Mouse (Mus musculus): Measurements from ENCODE around the gene Ctse. TPM values are rescaled to one million over a fixed set of nuclear protein-coding genes. Genes with fewer than 3 reads are reported as not detected.

Ctse gene
- total RNA-seq, 2 experiments from 2014 or later, result 0.18 TPM; not detected in 1

DNA sequence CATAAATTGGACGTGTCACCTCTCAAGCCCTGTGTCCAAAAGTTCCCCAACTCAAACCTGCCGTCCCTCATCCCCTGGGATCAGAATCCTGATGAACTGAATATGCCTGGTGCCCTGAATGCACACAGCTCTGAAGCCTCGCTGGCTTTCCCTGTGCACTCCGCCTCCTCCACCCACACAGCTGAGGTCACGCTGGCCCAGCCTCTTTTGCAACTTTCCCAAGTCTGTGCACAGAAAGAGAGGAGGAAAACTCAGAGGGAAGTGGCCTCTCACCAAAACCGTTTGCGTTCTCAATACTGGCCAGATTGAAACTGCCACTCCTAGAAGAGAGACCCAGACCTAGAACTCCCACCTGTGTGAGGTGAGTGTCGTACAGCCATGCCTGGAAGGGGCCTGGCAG lies 50.4 kb downstream of the Ctse start, which contains the start of gene Rab7b:
TSS of gene Rab7b (plus strand) at position 221 of the 400 bp plus-strand sequence.
- TF ChIP-seq CTCF (IDR thresholded peaks at IDR 0.05), result no peak
- DNase-seq (ENCODE audit: extremely low spot score in 1 of 2, low spot score in 2 of 2), result no peak
- no peak within 1 kb of the TSS for H3K4me3 ChIP-seq
- no peak within 1 kb of the TSS for H3K27ac ChIP-seq
- intact Hi-C loops (cut with DNase I), result no loop called here

DNA sequence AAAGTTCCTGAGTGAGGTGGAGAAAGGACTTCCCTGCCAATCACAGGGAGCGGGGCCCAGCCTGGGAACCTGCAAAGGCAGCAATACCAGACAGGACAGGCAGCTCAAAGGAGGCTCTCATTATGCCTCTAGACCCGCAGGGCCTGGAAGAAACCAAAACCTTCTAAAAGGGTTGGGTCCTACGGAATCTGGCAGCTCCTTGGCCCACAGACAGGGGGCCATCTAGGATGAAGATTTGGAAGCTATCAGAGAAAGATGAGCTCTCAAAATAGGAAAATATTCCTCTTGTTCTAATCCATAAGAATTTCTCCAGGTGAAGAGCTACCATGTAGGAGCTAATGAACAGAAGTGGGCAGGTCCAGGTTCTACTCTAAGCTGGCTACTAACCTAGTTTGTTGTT lies 50.9 kb downstream of the Ctse start:
- no peak for DNase-seq (ENCODE audit: extremely low spot score in 1 of 2, low spot score in 2 of 2)
- Histone ChIP-seq H3K27ac (no peak overlapping the region), H3K4me3 (no peak overlapping the region)
- intact Hi-C loops (cut with DNase I), result no loop called here
- no peak for TF ChIP-seq CTCF (IDR thresholded peaks at IDR 0.05)

DNA sequence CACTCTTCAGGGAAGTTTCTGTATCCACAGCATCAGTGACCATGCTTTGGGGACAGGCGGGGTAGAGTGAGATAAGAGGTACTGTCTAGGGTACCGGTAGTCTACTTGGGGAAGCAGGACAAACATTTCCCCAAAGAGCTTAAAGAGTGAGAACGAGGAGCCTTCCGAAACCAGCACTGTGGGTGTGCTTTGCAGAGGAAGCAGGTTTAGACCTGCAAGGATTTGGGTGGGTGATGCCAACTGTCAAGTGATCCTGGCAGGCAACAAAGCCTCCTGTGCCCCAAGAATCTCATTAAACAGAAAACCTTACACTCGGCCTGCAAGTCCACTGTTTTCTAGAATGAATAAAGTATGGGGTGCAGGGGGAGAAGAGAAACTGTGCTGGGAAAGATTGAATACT lies 51.8 kb downstream of the Ctse start:
- no peak overlapping the region for H3K4me3 ChIP-seq
- intact Hi-C loops (cut with DNase I), result no loop called here
- no peak for TF ChIP-seq CTCF (IDR thresholded peaks at IDR 0.05)
- no peak for DNase-seq (ENCODE audit: extremely low spot score in 1 of 2, low spot score in 2 of 2)
- no peak overlapping the region for H3K27ac ChIP-seq

DNA sequence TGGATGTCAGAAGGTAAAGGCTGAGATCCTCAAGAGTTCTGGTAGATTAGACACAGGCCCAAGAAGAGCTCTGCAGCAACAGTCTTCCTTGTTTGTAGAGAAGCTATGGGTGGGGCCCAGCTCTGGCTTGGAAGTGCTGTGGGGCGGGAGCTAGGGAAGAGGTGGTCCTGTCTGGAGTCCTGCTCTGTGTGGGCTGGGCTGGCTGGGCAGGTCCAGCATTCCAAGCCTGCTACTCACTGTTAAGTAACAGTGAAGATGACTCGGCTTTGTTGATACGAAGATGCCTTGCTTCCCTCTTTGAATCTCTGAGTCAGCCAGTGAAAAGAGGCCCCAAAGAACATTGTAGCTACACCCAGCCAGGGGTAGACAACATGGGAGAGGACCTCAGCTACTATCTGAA lies 52.3 kb downstream of the Ctse start:
- TF ChIP-seq CTCF (IDR thresholded peaks at IDR 0.05), result no peak
- Histone ChIP-seq H3K27ac (no peak overlapping the region), H3K4me3 (no peak overlapping the region)
- intact Hi-C loops (cut with DNase I), result no loop called here
- DNase-seq (ENCODE audit: extremely low spot score in 1 of 2, low spot score in 2 of 2), result peak in 1 of 2 experiments; percentile 28

DNA sequence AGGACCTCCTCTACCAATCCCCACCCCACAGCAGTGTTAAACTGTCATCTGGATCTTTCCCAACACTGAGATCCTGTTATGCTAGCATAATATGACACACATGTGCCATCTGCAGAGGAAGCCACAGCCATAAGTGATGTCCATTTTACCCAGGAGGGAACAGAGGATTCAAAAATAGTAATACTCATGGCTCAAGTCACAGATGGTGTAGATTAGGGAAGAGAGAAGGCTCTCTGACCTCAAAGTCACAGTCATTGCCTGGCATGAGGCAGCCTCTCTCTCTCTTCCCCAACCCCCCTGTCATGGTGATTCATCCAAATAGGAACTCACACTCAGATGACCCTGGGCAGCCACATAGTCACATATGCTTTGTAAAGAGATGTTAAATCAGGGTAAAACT lies 53.2 kb downstream of the Ctse start:
- Histone ChIP-seq H3K4me3 (no peak overlapping the region), H3K27ac (no peak overlapping the region)
- TF ChIP-seq CTCF (IDR thresholded peaks at IDR 0.05), result no peak
- intact Hi-C loops (cut with DNase I), result no loop called here
- no peak for DNase-seq (ENCODE audit: extremely low spot score in 1 of 2, low spot score in 2 of 2)

DNA sequence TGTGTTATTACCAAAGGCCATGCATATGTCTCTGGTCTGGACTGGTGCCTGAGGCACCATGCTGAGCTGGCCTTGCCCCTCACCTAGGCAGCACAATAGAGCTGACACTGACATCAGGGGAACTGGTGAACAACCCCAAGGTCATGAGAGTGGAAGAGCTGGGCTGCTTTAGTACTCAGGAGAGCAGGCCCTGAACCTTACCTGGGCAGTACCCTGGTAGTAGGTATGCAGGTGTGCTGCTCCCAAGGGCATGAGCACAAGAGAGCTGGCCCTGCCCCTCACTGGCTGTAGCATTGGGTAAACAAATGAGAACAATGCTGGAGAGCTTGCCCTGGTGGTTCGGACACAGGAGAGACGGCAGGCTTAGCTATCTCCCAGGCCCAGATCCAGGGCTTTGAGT lies 57.2 kb downstream of the Ctse start:
- Histone ChIP-seq H3K27ac (no peak overlapping the region), H3K4me3 (no peak overlapping the region)
- TF ChIP-seq CTCF (IDR thresholded peaks at IDR 0.05), result no peak
- no peak for DNase-seq (ENCODE audit: extremely low spot score in 1 of 2, low spot score in 2 of 2)
- intact Hi-C loops (cut with DNase I), result no loop called here

DNA sequence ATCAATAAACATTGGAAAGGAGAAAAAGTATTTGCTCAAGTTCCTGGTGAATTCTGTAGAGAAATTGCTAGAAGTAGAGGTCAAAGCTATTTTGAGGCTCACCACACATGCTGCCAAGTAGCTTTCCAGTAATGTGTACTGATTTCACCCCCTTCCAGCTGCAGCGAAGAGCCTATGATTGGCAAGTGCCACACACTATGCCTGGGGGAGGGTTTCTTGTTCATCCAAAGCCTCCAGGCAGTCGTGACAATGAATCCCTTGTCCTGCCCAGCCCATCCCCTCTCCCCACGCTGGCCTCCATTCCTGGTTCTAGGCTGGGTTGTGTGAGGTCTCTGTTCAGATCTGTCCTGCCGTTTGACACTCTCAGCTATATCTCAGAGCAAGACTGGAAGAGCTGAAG lies 58.2 kb downstream of the Ctse start:
- intact Hi-C loops (cut with DNase I), result no loop called here

DNA sequence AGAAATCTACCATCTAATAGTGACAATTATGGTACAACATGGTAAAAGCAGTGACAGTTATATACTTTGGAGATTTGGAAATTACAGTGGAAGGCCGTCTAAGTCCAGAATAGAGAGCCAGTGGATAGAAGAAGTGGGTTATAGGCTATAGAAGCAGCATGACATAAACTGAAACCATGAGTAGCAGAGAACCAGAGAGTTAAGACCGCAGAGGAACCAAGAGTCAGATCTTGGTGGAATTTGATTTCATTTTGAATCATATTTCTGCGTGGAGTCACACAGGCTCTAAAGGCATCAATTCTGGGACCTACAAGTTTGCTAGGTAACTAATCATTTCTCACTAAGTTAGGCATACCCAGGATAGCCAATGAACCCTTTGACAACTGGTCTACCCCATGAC lies 60.7 kb downstream of the Ctse start:
- intact Hi-C loops (cut with DNase I), result no loop called here

More for the DNA sequence above, 58.2 kb downstream of the Ctse start:
- TF ChIP-seq CTCF (IDR thresholded peaks at IDR 0.05), result no peak
- Histone ChIP-seq H3K27ac (no peak overlapping the region), H3K4me3 (no peak overlapping the region)
- peak in 1 of 2 experiments; percentile 19 for DNase-seq (ENCODE audit: extremely low spot score in 1 of 2, low spot score in 2 of 2)

DNA sequence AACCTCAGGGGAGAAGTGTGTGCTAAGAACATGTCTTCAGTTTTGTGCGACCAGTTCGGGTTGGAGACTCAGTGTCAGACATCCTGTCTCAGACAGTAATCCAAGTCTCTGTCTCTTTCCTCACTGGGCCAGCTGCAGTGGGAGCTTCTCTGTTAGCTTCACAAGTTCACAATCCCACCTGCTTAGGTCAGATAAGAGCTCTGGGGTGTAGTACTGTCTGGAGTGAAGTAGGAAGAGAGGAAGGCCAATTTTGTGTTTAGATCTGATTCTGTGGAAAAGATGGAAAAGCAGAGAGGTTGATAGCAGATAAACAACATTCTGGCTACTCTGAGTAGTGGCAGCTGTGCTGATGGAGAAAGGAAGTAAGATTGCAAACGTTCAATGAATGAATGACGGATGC lies 61.5 kb downstream of the Ctse start:
- intact Hi-C loops (cut with DNase I), result no loop called here
- no peak for DNase-seq (ENCODE audit: extremely low spot score in 1 of 2, low spot score in 2 of 2)
- no peak for TF ChIP-seq CTCF (IDR thresholded peaks at IDR 0.05)
- no peak overlapping the region for H3K4me3 ChIP-seq
- H3K27ac ChIP-seq, result no peak overlapping the region

More for the DNA sequence above, 60.7 kb downstream of the Ctse start:
- H3K27ac ChIP-seq, result no peak overlapping the region
- no peak for TF ChIP-seq CTCF (IDR thresholded peaks at IDR 0.05)
- no peak for DNase-seq (ENCODE audit: extremely low spot score in 1 of 2, low spot score in 2 of 2)
- H3K4me3 ChIP-seq, result no peak overlapping the region

DNA sequence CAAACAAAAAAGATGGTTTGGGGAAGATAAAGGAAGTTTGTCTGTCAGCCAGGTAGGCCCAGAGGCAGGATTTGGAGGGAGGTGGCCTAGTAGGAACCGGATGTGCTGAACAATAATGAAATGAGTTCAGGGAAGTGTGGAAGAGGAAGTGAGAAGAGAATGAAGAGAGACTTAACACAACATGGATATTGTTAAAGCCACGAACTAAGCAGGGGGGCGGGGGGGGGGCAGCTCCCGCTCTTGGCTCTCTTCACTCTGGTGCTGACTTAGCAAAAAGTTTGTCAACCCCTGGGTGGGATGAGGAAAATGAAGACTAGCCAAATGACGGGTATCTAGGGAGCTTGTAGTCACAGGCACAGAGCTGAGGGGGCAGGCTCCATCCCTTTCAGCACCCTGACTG lies 62.3 kb downstream of the Ctse start:
- no peak overlapping the region for H3K27ac ChIP-seq
- no peak for TF ChIP-seq CTCF (IDR thresholded peaks at IDR 0.05)
- intact Hi-C loops (cut with DNase I), result no loop called here

DNA sequence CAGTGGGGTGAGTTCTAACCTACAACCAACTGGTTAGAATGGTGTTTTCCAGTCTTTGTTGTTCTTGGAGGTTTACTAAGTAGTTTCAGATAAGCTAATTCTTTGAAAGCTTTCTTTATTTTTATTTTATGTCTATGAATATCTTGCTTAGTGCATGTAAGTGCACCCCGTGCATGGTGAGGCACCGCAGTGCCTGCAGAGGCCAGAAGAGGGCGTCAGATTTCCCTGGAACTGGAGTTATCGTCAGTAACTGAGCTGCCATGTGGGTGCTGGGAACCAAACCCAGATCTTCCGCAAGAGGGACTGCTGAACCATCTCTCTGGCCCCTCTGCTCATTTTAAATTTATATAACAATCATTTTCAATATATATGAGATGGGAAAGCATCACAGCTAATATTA lies 63.3 kb downstream of the Ctse start:
- peak; percentile 16 for TF ChIP-seq CTCF (IDR thresholded peaks at IDR 0.05)
- no peak overlapping the region for H3K27ac ChIP-seq
- no peak overlapping the region for H3K4me3 ChIP-seq
- intact Hi-C loops (cut with DNase I), result no loop called here
- no peak for DNase-seq (ENCODE audit: extremely low spot score in 1 of 2, low spot score in 2 of 2)

More for the DNA sequence above, 62.3 kb downstream of the Ctse start:
- DNase-seq (ENCODE audit: extremely low spot score in 1 of 2, low spot score in 2 of 2), result no peak
- no peak overlapping the region for H3K4me3 ChIP-seq

DNA sequence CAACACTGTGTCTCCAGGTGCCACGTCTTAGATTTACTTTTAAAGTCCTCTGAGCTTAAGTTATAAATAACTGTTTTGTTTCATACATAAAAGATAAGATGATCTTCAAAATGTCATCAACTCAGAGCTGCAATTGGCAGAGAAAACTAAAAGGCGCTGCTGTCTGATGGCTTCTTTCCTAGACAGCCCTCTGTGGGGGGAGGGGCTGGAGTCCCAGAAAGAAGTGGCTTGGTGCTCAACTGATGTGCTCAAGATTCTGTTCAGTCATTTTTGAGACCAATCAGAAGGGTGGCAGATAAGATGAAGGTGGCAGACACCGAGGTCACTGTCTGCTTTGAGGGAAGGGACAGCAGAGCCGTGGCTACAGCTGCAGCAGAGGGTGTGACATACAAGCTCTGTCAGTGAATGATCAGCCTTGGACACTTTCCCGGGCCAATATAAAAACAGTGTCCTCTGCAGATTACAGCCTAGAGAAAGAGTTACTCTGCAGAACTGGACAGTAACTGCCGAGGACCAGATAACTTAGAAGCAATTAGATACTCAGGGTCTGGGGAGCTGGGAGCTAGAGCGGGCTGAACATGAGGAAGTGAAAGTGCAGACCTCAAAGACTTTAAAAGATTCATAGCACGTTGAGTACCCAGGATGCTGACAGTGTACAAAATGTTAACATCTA lies 64.1 kb downstream of the Ctse start:
- DNase-seq (ENCODE audit: extremely low spot score in 1 of 2, low spot score in 2 of 2), result no peak
- Histone ChIP-seq H3K4me3 (no peak overlapping the region), H3K27ac (no peak overlapping the region)
- intact Hi-C loops (cut with DNase I), result no loop called here
- no peak for TF ChIP-seq CTCF (IDR thresholded peaks at IDR 0.05)

DNA sequence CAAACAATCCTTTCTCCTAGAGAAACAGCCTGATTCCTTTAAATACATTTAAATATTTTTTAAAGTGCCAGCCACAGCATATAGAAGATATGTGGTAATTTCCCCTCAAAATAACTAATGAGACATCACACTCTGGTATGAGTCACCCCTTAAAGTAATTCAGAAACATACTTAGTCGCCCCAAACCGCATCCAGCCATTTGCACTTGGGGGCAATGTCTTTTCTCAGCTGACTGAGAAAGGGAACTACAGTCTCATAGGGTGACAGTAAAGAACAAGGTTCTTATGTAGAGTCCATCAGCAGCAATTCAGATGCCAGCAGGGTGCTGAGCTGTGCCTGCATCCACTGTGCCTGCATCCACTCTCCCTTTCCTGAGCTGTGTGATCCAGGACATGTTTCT lies 65.4 kb downstream of the Ctse start:
- intact Hi-C loops (cut with DNase I), result no loop called here
- no peak for DNase-seq (ENCODE audit: extremely low spot score in 1 of 2, low spot score in 2 of 2)
- TF ChIP-seq CTCF (IDR thresholded peaks at IDR 0.05), result no peak
- Histone ChIP-seq H3K27ac (no peak overlapping the region), H3K4me3 (no peak overlapping the region)
